Mouse (Mus musculus) forebrain, embryonic 16.5 days (tissue): ENCODE results near the gene Rnf111. TPM values are rescaled to one million over a fixed set of nuclear protein-coding genes. Genes with fewer than 3 reads are reported as not detected.

Experiments used
- ATAC-seq: fragments of 200-750 bp; cut with Nextera tagmentation; 2 replicates; pipeline ENCODE4 v1.8.0; 2017; ENCODE audit warnings: mild to moderate bottlenecking, moderate library complexity
- H3K27ac ChIP-seq: fragments of 300-500 bp; sonication (generic); 2 replicates; pipeline ENCODE4 v1.5.1; 2014; ENCODE audit warnings: low read length, control low read depth
- H3K27me3 ChIP-seq: fragments of 300-500 bp; sonication (generic); replicated peaks from 2 replicates; pipeline ENCODE4 v1.6.1; 2014; ENCODE audit warnings: low read length; ENCODE audit not compliant: control insufficient read depth, insufficient read depth
- H3K36me3 ChIP-seq: fragments of 300-500 bp; sonication (generic); 2 replicates; pipeline ENCODE4 v1.6.1; 2014; ENCODE audit not compliant: control insufficient read depth, insufficient read depth
- H3K4me1 ChIP-seq: fragments of 300-500 bp; sonication (generic); replicated peaks from 2 replicates; pipeline ENCODE4 v1.6.1; 2014; ENCODE audit warnings: low read length; ENCODE audit not compliant: control insufficient read depth, insufficient read depth
- H3K4me2 ChIP-seq: fragments of 300-500 bp; sonication (generic); 2 replicates; pipeline ENCODE4 v1.6.1; 2014; ENCODE audit warnings: mild to moderate bottlenecking, low read length, control low read depth
- H3K4me3 ChIP-seq: fragments of 300-500 bp; sonication (generic); replicated peaks from 2 replicates; pipeline ENCODE4 v1.5.1; 2014; ENCODE audit warnings: mild to moderate bottlenecking, low read length, control low read depth
- H3K9ac ChIP-seq: fragments of 300-500 bp; sonication (generic); replicated peaks from 2 replicates; pipeline ENCODE4 v1.6.1; 2014; ENCODE audit warnings: low read depth, low read length, control low read depth
- H3K9me3 ChIP-seq: fragments of 300-500 bp; sonication (generic); 2 replicates; pipeline ENCODE4 v1.6.1; 2016; ENCODE audit warnings: low read length; ENCODE audit not compliant: control insufficient read depth
- WGBS: fragments of 180-500 bp; shearing (Covaris S2); extraction: QIAGEN DNeasy Blood & Tissue Kit; methylation state at CpG from one replicate; pipeline ENCODE4 v1.1.7; 2014; 5-methylcytosine and 5-hydroxymethylcytosine counted together
- polyA plus RNA-seq: library from polyadenylated mRNA; unstranded; fragments of >200 nt; fragmentation: Nextera tagmentation; extraction: Ambion mirVana; gene quantifications from 2 replicates; pipeline ENCODE4 v1.2.1, GENCODE M21; 2015

The Rnf111 gene
- polyA plus RNA-seq, 1 experiment from 2014 or later = 37.3 TPM

GRCm38 (mm10) chr9:70503015-70503603 is 416 bp downstream of the Rnf111 start:
- WGBS = 0% methylated on average over 51 of the region's 70 CpGs
- peak; percentile 87 for ATAC-seq

GRCm38 (mm10) chr9:70502284-70503014 is 1.1 kb downstream of the Rnf111 start:
- 38% methylated on average over 10 of the region's 10 CpGs for WGBS
- H3K27ac ChIP-seq = peak overlapping the region; percentile 97
- H3K9ac ChIP-seq = peak overlapping the region; percentile 98
- no peak for ATAC-seq
- no peaks in the 10 kb centered on the region for H3K27me3 ChIP-seq
- H3K4me2 ChIP-seq = peak overlapping the region; percentile 73
- peaks cover 8% of the 10 kb centered on the region for H3K4me1 ChIP-seq
- H3K36me3 ChIP-seq = no peaks in the 10 kb centered on the region
- no peaks in the 10 kb centered on the region for H3K9me3 ChIP-seq
- peak overlapping the region; percentile 97 for H3K4me3 ChIP-seq

More at GRCm38 (mm10) chr9:70503015-70503603, 416 bp downstream of the Rnf111 start:
- Histone ChIP-seq H3K27ac (peak overlapping the region; percentile 97), H3K9ac (peak overlapping the region; percentile 98), H3K4me2 (peak overlapping the region; percentile 73), H3K4me3 (peak overlapping the region; percentile 97), H3K27me3 (no peaks in the 10 kb centered on the region), H3K9me3 (no peaks in the 10 kb centered on the region), H3K36me3 (no peaks in the 10 kb centered on the region), H3K4me1 (peaks cover 8% of the 10 kb centered on the region)

- H3K4me2 ChIP-seq = no peak overlapping the region
- no peaks in the 10 kb centered on the region for H3K36me3 ChIP-seq
- H3K4me3 ChIP-seq = no peak overlapping the region
- no peaks in the 10 kb centered on the region for H3K27me3 ChIP-seq
- no peak for ATAC-seq
- H3K9me3 ChIP-seq = no peaks in the 10 kb centered on the region
- H3K4me1 ChIP-seq = peaks cover 3% of the 10 kb centered on the region
- H3K27ac ChIP-seq = no peak overlapping the region
- H3K9ac ChIP-seq = no peak overlapping the region
Observed at GRCm38 (mm10) chr9:70496990-70497389, 6.5 kb downstream of the Rnf111 start.

GRCm38 (mm10) chr9:70493038-70493437 is 10.5 kb downstream of the Rnf111 start:
- Histone ChIP-seq H3K27ac (no peak overlapping the region), H3K4me2 (no peak overlapping the region), H3K4me1 (no peaks in the 10 kb centered on the region), H3K9me3 (no peaks in the 10 kb centered on the region), H3K36me3 (peaks cover 2% of the 10 kb centered on the region; the same call in 1 of the 2 replicates), H3K9ac (no peak overlapping the region), H3K27me3 (no peaks in the 10 kb centered on the region), H3K4me3 (no peak overlapping the region)
- no peak for ATAC-seq
- WGBS = 94% methylated on average over 2 of the region's 2 CpGs

- H3K9ac ChIP-seq = no peak overlapping the region
- H3K4me2 ChIP-seq = no peak overlapping the region
- no peak overlapping the region for H3K4me3 ChIP-seq
- H3K27me3 ChIP-seq = no peaks in the 10 kb centered on the region
- H3K27ac ChIP-seq = no peak overlapping the region
- no peaks in the 10 kb centered on the region for H3K9me3 ChIP-seq
- H3K36me3 ChIP-seq = peaks cover 2% of the 10 kb centered on the region; the same call in 1 of the 2 replicates
- no peaks in the 10 kb centered on the region for H3K4me1 ChIP-seq
- WGBS = 88% methylated on average over 1 of the region's 1 CpGs
- ATAC-seq = no peak
Observed at GRCm38 (mm10) chr9:70491176-70491575, 12.3 kb downstream of the Rnf111 start.

GRCm38 (mm10) chr9:70487401-70487800 is 16.1 kb downstream of the Rnf111 start:
- no peak overlapping the region for H3K4me3 ChIP-seq
- no peak overlapping the region for H3K9ac ChIP-seq
- no peak overlapping the region for H3K4me2 ChIP-seq
- no peaks in the 10 kb centered on the region for H3K4me1 ChIP-seq
- ATAC-seq = no peak
- no peak overlapping the region for H3K27ac ChIP-seq
- no peaks in the 10 kb centered on the region for H3K9me3 ChIP-seq
- peaks cover 2% of the 10 kb centered on the region; the same call in 1 of the 2 replicates for H3K36me3 ChIP-seq
- WGBS = 83% methylated on average over 2 of the region's 2 CpGs
- no peaks in the 10 kb centered on the region for H3K27me3 ChIP-seq

- Histone ChIP-seq H3K27ac (no peak overlapping the region), H3K4me1 (no peaks in the 10 kb centered on the region), H3K9me3 (no peaks in the 10 kb centered on the region), H3K27me3 (no peaks in the 10 kb centered on the region), H3K9ac (no peak overlapping the region), H3K4me2 (no peak overlapping the region), H3K4me3 (no peak overlapping the region), H3K36me3 (peaks cover 2% of the 10 kb centered on the region; the same call in 1 of the 2 replicates)
- no peak for ATAC-seq
- 88% methylated on average over 1 of the region's 1 CpGs for WGBS
Observed at GRCm38 (mm10) chr9:70485840-70486239, 17.7 kb downstream of the Rnf111 start.

- ATAC-seq = no peak
- Histone ChIP-seq H3K36me3 (no peaks in the 10 kb centered on the region), H3K9ac (no peak overlapping the region), H3K4me3 (no peak overlapping the region), H3K4me2 (no peak overlapping the region), H3K27me3 (no peaks in the 10 kb centered on the region), H3K9me3 (no peaks in the 10 kb centered on the region), H3K27ac (no peak overlapping the region), H3K4me1 (no peaks in the 10 kb centered on the region)
- WGBS = 93% methylated on average over 5 of the region's 5 CpGs
Observed at GRCm38 (mm10) chr9:70483495-70483894, 20.0 kb downstream of the Rnf111 start.

- Histone ChIP-seq H3K27me3 (no peaks in the 10 kb centered on the region), H3K9me3 (no peaks in the 10 kb centered on the region), H3K4me1 (no peaks in the 10 kb centered on the region), H3K4me2 (no peak overlapping the region), H3K27ac (no peak overlapping the region), H3K9ac (no peak overlapping the region), H3K36me3 (no peaks in the 10 kb centered on the region), H3K4me3 (no peak overlapping the region)
- ATAC-seq = no peak
Observed at GRCm38 (mm10) chr9:70481872-70482271, 21.7 kb downstream of the Rnf111 start.
